Comparison of ENCODE assay signal across 14 mouse cellular contexts in genomic region chr11:68196566-68196965, GRCm38 (mm10).
DNase-seq lines count a peak whose midpoint lies in the region; ATAC-seq and TF ChIP-seq lines count a peak whose summit lies in the region.
"Had no signal": no experiment of that assay in that cellular context is flagged by ENCODE, and none has a peak within 500 bp of the region (broad histone marks: within the 10 kb centered on the region; RNA-seq: fewer than 3 reads in every experiment).

No protein-coding gene starts in this region.

- 0 out of 2 replicates have a peak overlapping the region, but pooled peaks have one; percentile 36 for H3K27ac ChIP-seq in heart, embryonic 10.5 days
- H3K27ac ChIP-seq in lung, embryonic 14.5 days (ENCODE audit: low read depth) = peak overlapping the region; percentile 20; the same call in 1 of the 2 replicates
- H3K27ac ChIP-seq in embryonic facial prominence, embryonic 13.5 days = peak overlapping the region; percentile 23; the same call in 1 of the 2 replicates
- 0 out of 2 replicates have a peak overlapping the region, but pooled peaks have one; percentile 6 for H3K27ac ChIP-seq in limb, embryonic 15.5 days
- H3K27ac ChIP-seq: kidney, postnatal 0 days had no signal

- TF ChIP-seq CTCF in lung, embryonic 14.5 days (IDR thresholded peaks at IDR 0.05; ENCODE audit: low read depth) = no peak
- TF ChIP-seq CTCF in lung, adult 2 months (IDR thresholded peaks at IDR 0.05; ENCODE audit: insufficient read depth, low read length) = no peak

- no peak for TF ChIP-seq POLR2A in lung, adult 2 months (IDR thresholded peaks at IDR 0.05; ENCODE audit: borderline replicate concordance, extremely low read depth, low read depth, low read length)

- no peak for DNase-seq in heart, embryonic 10.5 days (ENCODE audit: low spot score)
- DNase-seq in heart, adult 9 months (ENCODE audit: low spot score in 2 of 2) = no peak
- DNase-seq in lung, embryonic 14.5 days = peak; percentile 32
- no peak for DNase-seq in lung, adult 2 months
- DNase-seq in kidney, adult 18-20 months = no peak
- DNase-seq: gastrocnemius, postnatal 25 days; right cerebral cortex, postnatal 14 days had no signal

- H3K27me3 ChIP-seq in heart, embryonic 10.5 days (ENCODE audit: insufficient read depth, poor library complexity, severe bottlenecking) = no peaks in the 10 kb centered on the region; the same call in 1 of the 2 replicates
- no peaks in the 10 kb centered on the region for H3K27me3 ChIP-seq in lung, embryonic 14.5 days (ENCODE audit: insufficient read depth, low read length)
- H3K27me3 ChIP-seq in embryonic facial prominence, embryonic 13.5 days = no peaks in the 10 kb centered on the region
- H3K27me3 ChIP-seq in limb, embryonic 15.5 days = no peaks in the 10 kb centered on the region
- H3K27me3 ChIP-seq: embryonic facial prominence, embryonic 12.5 days had no signal

- WGBS in heart, embryonic 10.5 days = 79% methylated on average over 6 of the region's 6 CpGs
- WGBS in lung, embryonic 14.5 days = 57% methylated on average over 6 of the region's 6 CpGs
- WGBS in lung, adult 2 months = 58% methylated on average over 6 of the region's 6 CpGs
- WGBS in embryonic facial prominence, embryonic 13.5 days = 63% methylated on average over 6 of the region's 6 CpGs
- WGBS in limb, embryonic 15.5 days = 62% methylated on average over 6 of the region's 6 CpGs

- H3K36me3 ChIP-seq in heart, embryonic 10.5 days = no peaks in the 10 kb centered on the region
- H3K36me3 ChIP-seq in lung, embryonic 14.5 days (ENCODE audit: insufficient read depth) = no peaks in the 10 kb centered on the region
- H3K36me3 ChIP-seq in embryonic facial prominence, embryonic 13.5 days = no peaks in the 10 kb centered on the region
- no peaks in the 10 kb centered on the region for H3K36me3 ChIP-seq in limb, embryonic 15.5 days
- H3K36me3 ChIP-seq: embryonic facial prominence, embryonic 12.5 days had no signal

- ATAC-seq in lung, embryonic 14.5 days (ENCODE audit: insufficient read depth) = no peak
- ATAC-seq in embryonic facial prominence, embryonic 13.5 days (ENCODE audit: insufficient number of reproducible peaks, insufficient read depth, low FRiP score, low TSS enrichment, low read depth) = no peak
- no peak for ATAC-seq in limb, embryonic 15.5 days (ENCODE audit: insufficient number of reproducible peaks, low FRiP score, low TSS enrichment, low read depth)
- ATAC-seq: CD4-positive, CD25-positive, alpha-beta regulatory T cell, adult 4 months; forebrain, embryonic 14.5 days; midbrain, embryonic 16.5 days had no signal

- H3K9me3 ChIP-seq in heart, embryonic 10.5 days = no peaks in the 10 kb centered on the region
- H3K9me3 ChIP-seq in lung, embryonic 14.5 days (ENCODE audit: low read depth, low read length) = no peaks in the 10 kb centered on the region
- no peaks in the 10 kb centered on the region for H3K9me3 ChIP-seq in embryonic facial prominence, embryonic 13.5 days
- H3K9me3 ChIP-seq in limb, embryonic 15.5 days = no peaks in the 10 kb centered on the region
- H3K9me3 ChIP-seq: embryonic facial prominence, embryonic 12.5 days had no signal

- H3K4me3 ChIP-seq in heart, embryonic 10.5 days = no peak overlapping the region
- H3K4me3 ChIP-seq in lung, embryonic 14.5 days (ENCODE audit: low read depth, low read length) = no peak overlapping the region
- H3K4me3 ChIP-seq in lung, adult 2 months (replicated peaks; ENCODE audit: extremely low read depth, low read depth, low read length) = no peak overlapping the region
- no peak overlapping the region for H3K4me3 ChIP-seq in embryonic facial prominence, embryonic 13.5 days
- H3K4me3 ChIP-seq in limb, embryonic 15.5 days = no peak overlapping the region
- H3K4me3 ChIP-seq: embryonic facial prominence, embryonic 12.5 days had no signal

- no peak overlapping the region for H3K9ac ChIP-seq in lung, embryonic 14.5 days
- no peak overlapping the region for H3K9ac ChIP-seq in embryonic facial prominence, embryonic 13.5 days
- no peak overlapping the region for H3K9ac ChIP-seq in limb, embryonic 15.5 days
- H3K9ac ChIP-seq: embryonic facial prominence, embryonic 12.5 days had no signal

- peaks cover 46% of the 10 kb centered on the region for H3K4me1 ChIP-seq in heart, embryonic 10.5 days
- H3K4me1 ChIP-seq in lung, embryonic 14.5 days (ENCODE audit: insufficient read depth) = peaks cover 36% of the 10 kb centered on the region
- H3K4me1 ChIP-seq in lung, adult 2 months (ENCODE audit: control insufficient read depth, insufficient read depth, low read length) = peaks cover 16% of the 10 kb centered on the region
- peaks cover 35% of the 10 kb centered on the region for H3K4me1 ChIP-seq in embryonic facial prominence, embryonic 13.5 days
- peaks cover 42% of the 10 kb centered on the region for H3K4me1 ChIP-seq in limb, embryonic 15.5 days

- H3K4me2 ChIP-seq in lung, embryonic 14.5 days = no peak overlapping the region
- no peak overlapping the region for H3K4me2 ChIP-seq in embryonic facial prominence, embryonic 13.5 days
- no peak overlapping the region for H3K4me2 ChIP-seq in limb, embryonic 15.5 days
- H3K4me2 ChIP-seq: embryonic facial prominence, embryonic 12.5 days had no signal
